Mouse (Mus musculus): ENCODE data around the gene Myl7. TPM values are rescaled to one million over a fixed set of nuclear protein-coding genes. Genes with fewer than 3 reads are reported as not detected.

The Myl7 gene
- not detected for polyA plus RNA-seq (2014; fragmentation: Illumina TruSeq; extraction: RNeasy Lipid Tissue Mini Kit (QIAGEN cat#74804); ENCODE audit: low read depth, low replicate concordance)

GRCm38 (mm10) chr11:5898531-5898930, at the start of gene Myl7:
Gene Myl7, minus strand, starts transcription at chr11:5898782.

GRCm38 (mm10) chr11:5877921-5878526, 20.6 kb downstream of the Myl7 start, which contains the start of gene Pold2:
Gene Pold2, minus strand, starts transcription at chr11:5878292.

GRCm38 (mm10) chr11:5861678-5862393, 36.7 kb downstream of the Myl7 start, which contains the start of gene Aebp1:
Gene Aebp1, plus strand, starts transcription at chr11:5861947.

Other genes starting within 250 kb of the Myl7 start
- 6.9 TPM for gene Mrps24, start 183.1 kb downstream of the Myl7 start, polyA plus RNA-seq (2014; fragmentation: Illumina TruSeq; extraction: RNeasy Lipid Tissue Mini Kit (QIAGEN cat#74804); ENCODE audit: low read depth, low replicate concordance)
- gene Urgcp, start 136.4 kb downstream of the Myl7 start, polyA plus RNA-seq (2014; fragmentation: Illumina TruSeq; extraction: RNeasy Lipid Tissue Mini Kit (QIAGEN cat#74804); ENCODE audit: low read depth, low replicate concordance), result 6.7 TPM
- 5.0 TPM for gene Dbnl, start 110.3 kb downstream of the Myl7 start, polyA plus RNA-seq (2014; fragmentation: Illumina TruSeq; extraction: RNeasy Lipid Tissue Mini Kit (QIAGEN cat#74804); ENCODE audit: low read depth, low replicate concordance)
- not detected for gene Pgam2, start 95.0 kb downstream of the Myl7 start, polyA plus RNA-seq (2014; fragmentation: Illumina TruSeq; extraction: RNeasy Lipid Tissue Mini Kit (QIAGEN cat#74804); ENCODE audit: low read depth, low replicate concordance)
- gene Polm, start 60.8 kb downstream of the Myl7 start, polyA plus RNA-seq (2014; fragmentation: Illumina TruSeq; extraction: RNeasy Lipid Tissue Mini Kit (QIAGEN cat#74804); ENCODE audit: low read depth, low replicate concordance), result 1.7 TPM
- 0.88 TPM for gene Aebp1, start 36.8 kb downstream of the Myl7 start, polyA plus RNA-seq (2014; fragmentation: Illumina TruSeq; extraction: RNeasy Lipid Tissue Mini Kit (QIAGEN cat#74804); ENCODE audit: low read depth, low replicate concordance)
- 0.25 TPM for gene Pold2, start 20.5 kb downstream of the Myl7 start, polyA plus RNA-seq (2014; fragmentation: Illumina TruSeq; extraction: RNeasy Lipid Tissue Mini Kit (QIAGEN cat#74804); ENCODE audit: low read depth, low replicate concordance)
- gene Gck, start 51.3 kb upstream of the Myl7 start, polyA plus RNA-seq (2014; fragmentation: Illumina TruSeq; extraction: RNeasy Lipid Tissue Mini Kit (QIAGEN cat#74804); ENCODE audit: low read depth, low replicate concordance), result not detected
- 42.2 TPM for gene Ykt6, start 56.9 kb upstream of the Myl7 start, polyA plus RNA-seq (2014; fragmentation: Illumina TruSeq; extraction: RNeasy Lipid Tissue Mini Kit (QIAGEN cat#74804); ENCODE audit: low read depth, low replicate concordance)
- gene Camk2b, start 167.6 kb upstream of the Myl7 start, polyA plus RNA-seq (2014; fragmentation: Illumina TruSeq; extraction: RNeasy Lipid Tissue Mini Kit (QIAGEN cat#74804); ENCODE audit: low read depth, low replicate concordance), result 2.1 TPM